Mouse (Mus musculus): ENCODE measurements around the gene Zfp983. TPM values are rescaled to one million over a fixed set of nuclear protein-coding genes. Genes with fewer than 3 reads are reported as not detected.
"Not testable (repeated sequence)": the region's sequence is repeated elsewhere in the genome, so short reads cannot be mapped to it uniquely, and the experiment has no call there.

Gene Zfp983
- 4.8 and 4.9 TPM in 2 replicates for polyA plus RNA-seq (2014; fragmentation: Nextera tagmentation; extraction: Ambion mirVana)

DNA sequence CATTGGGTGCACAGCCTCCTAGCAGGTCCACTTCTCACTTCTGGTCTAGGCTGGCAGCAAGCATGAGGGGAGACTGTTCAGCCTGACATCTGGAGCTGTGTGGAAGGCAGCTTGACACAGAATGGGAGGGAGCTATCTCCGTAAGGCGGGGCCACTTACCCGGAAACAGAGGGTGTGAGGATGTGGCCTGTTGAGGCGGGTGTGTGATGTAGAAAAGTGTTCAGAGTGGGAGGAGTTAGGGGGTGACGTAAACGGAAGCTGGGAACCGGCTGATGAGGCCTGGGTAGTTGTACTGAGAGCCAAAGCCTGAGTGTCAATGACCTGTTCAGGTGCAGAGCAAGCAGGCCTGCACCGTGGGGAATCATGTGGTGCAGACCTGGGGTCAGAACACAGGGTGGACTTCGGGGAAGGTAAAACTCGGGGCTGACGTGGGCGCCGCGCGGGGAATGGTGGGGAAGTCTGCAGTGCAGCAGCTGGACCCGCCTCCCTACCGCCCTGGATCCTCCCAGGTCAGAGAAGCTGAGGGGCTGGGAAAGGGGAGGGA, at the start of gene Zfp983:
Gene Zfp983 (plus strand): TSS at position 261 of the 544 bp plus-strand sequence.
- H3K36me3 ChIP-seq (ENCODE audit: control insufficient read depth, insufficient read depth, low read length); H3K27me3 ChIP-seq (ENCODE audit: control insufficient read depth, insufficient read depth, low read length); H3K9me3 ChIP-seq (ENCODE audit: control insufficient read depth, low read length); H3K4me1 ChIP-seq (ENCODE audit: control insufficient read depth, insufficient read depth, low read length); H3K27ac ChIP-seq (replicated peaks; ENCODE audit: low read depth, low read length); H3K9ac ChIP-seq (ENCODE audit: low read length): not testable (repeated sequence)
- Histone ChIP-seq H3K4me2 (ENCODE audit: low read depth, severe bottlenecking) (peak within 1 kb of the TSS; percentile 40), H3K4me3 (ENCODE audit: low read depth, low read length) (peak within 1 kb of the TSS; percentile 30)
- ATAC-seq (ENCODE audit: insufficient number of reproducible peaks, low FRiP score, low TSS enrichment, low read depth) (peak; percentile 99), DNase-seq (ENCODE audit: low spot score) (peak; percentile 80)
- WGBS = 1% methylated on average over 17 of the region's 17 CpGs

DNA sequence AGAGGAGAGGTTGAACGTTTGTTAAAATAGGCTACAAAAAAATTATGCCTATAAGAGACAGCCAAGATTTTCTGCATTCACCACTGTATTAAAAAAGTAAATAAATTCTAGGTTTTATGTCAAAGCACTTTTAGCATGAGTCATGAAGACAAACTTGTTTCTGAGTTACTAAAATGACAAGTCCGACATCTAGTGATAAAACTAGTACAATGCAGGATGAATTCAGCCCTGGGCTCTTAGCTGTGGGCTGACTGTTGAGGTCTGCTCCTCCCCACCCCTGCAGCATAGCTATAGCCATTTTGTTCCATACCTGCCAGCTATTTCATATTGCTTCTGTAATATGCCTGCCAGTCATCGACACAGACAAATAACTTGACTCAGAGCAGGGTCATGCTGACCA, 34.1 kb upstream of the Zfp983 start:
- H3K27me3 ChIP-seq (ENCODE audit: control insufficient read depth, insufficient read depth, low read length) = no peaks in the 10 kb centered on the region
- no peak for ATAC-seq (ENCODE audit: insufficient number of reproducible peaks, low FRiP score, low TSS enrichment, low read depth)
- H3K4me3 ChIP-seq (ENCODE audit: low read depth, low read length) = no peak overlapping the region
- no peak overlapping the region for H3K27ac ChIP-seq (replicated peaks; ENCODE audit: low read depth, low read length)
- no peaks in the 10 kb centered on the region for H3K36me3 ChIP-seq (ENCODE audit: control insufficient read depth, insufficient read depth, low read length)
- no peak overlapping the region for H3K4me2 ChIP-seq (ENCODE audit: low read depth, severe bottlenecking)
- H3K4me1 ChIP-seq (ENCODE audit: control insufficient read depth, insufficient read depth, low read length) = no peaks in the 10 kb centered on the region
- no peaks in the 10 kb centered on the region for H3K9me3 ChIP-seq (ENCODE audit: control insufficient read depth, low read length)
- no peak for DNase-seq (ENCODE audit: low spot score)
- WGBS = 85% methylated on average over 3 of the region's 3 CpGs
- H3K9ac ChIP-seq (ENCODE audit: low read length) = no peak overlapping the region

DNA sequence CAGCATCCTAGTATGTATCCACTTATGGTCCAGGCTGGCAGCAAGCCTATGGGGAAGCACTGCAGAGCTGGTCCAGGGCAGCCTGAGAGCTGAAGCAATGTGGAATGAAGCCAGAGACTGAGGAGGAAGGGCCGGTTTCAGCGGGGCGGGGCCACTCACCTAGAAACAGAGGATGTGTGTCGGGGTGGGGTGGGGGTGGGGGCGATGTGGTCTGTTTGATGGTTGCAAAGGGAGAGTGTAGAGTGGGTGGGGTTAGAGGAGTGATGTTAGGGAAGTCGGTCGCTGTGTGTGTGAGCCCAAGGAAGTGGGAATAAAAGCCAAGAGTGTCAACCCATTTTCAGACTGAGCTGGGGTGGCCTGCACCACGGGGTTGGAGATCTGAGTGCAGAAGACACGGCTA, 33.1 kb upstream of the Zfp983 start:
- H3K9me3 ChIP-seq (ENCODE audit: control insufficient read depth, low read length) = no peaks in the 10 kb centered on the region
- no peaks in the 10 kb centered on the region for H3K27me3 ChIP-seq (ENCODE audit: control insufficient read depth, insufficient read depth, low read length)
- H3K4me1 ChIP-seq (ENCODE audit: control insufficient read depth, insufficient read depth, low read length) = no peaks in the 10 kb centered on the region
- H3K4me3 ChIP-seq (ENCODE audit: low read depth, low read length) = no peak overlapping the region
- 7% methylated on average over 9 of the region's 9 CpGs for WGBS
- ATAC-seq (ENCODE audit: insufficient number of reproducible peaks, low FRiP score, low TSS enrichment, low read depth) = 0 out of 2 replicates have a peak, but pooled peaks have one; percentile 31
- H3K4me2 ChIP-seq (ENCODE audit: low read depth, severe bottlenecking) = peak overlapping the region; percentile 15; the same call in 1 of the 2 replicates
- H3K9ac ChIP-seq (ENCODE audit: low read length) = no peak overlapping the region
- no peak overlapping the region for H3K27ac ChIP-seq (replicated peaks; ENCODE audit: low read depth, low read length)
- DNase-seq (ENCODE audit: low spot score) = no peak
- no peaks in the 10 kb centered on the region for H3K36me3 ChIP-seq (ENCODE audit: control insufficient read depth, insufficient read depth, low read length)

DNA sequence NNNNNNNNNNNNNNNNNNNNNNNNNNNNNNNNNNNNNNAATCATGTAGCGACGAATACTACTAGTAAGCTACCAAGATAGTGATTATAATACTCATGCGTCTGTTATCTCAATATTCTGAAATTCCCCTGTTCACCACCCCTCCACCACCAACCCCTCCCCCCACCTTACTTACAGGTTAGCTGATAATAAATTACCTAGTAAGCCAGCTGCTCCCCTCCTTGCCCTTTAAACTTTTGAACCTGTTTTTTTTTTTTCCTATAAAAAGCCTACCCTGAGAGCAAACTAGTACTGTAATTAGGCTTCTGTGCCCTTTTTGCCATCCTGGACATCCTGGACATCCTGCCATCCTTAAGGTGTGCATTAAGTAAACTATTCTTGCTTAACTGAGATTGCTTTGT, 26.8 kb upstream of the Zfp983 start:
- Histone ChIP-seq H3K27me3 (ENCODE audit: control insufficient read depth, insufficient read depth, low read length) (no peaks in the 10 kb centered on the region), H3K4me3 (ENCODE audit: low read depth, low read length) (no peak overlapping the region), H3K36me3 (ENCODE audit: control insufficient read depth, insufficient read depth, low read length) (no peaks in the 10 kb centered on the region), H3K4me2 (ENCODE audit: low read depth, severe bottlenecking) (no peak overlapping the region), H3K4me1 (ENCODE audit: control insufficient read depth, insufficient read depth, low read length) (no peaks in the 10 kb centered on the region), H3K9ac (ENCODE audit: low read length) (no peak overlapping the region), H3K9me3 (ENCODE audit: control insufficient read depth, low read length) (no peaks in the 10 kb centered on the region), H3K27ac (replicated peaks; ENCODE audit: low read depth, low read length) (no peak overlapping the region)
- no peak for DNase-seq (ENCODE audit: low spot score)
- no CpG with 5 or more reads among the region's 3 CpGs for WGBS
- ATAC-seq (ENCODE audit: insufficient number of reproducible peaks, low FRiP score, low TSS enrichment, low read depth) = no peak

DNA sequence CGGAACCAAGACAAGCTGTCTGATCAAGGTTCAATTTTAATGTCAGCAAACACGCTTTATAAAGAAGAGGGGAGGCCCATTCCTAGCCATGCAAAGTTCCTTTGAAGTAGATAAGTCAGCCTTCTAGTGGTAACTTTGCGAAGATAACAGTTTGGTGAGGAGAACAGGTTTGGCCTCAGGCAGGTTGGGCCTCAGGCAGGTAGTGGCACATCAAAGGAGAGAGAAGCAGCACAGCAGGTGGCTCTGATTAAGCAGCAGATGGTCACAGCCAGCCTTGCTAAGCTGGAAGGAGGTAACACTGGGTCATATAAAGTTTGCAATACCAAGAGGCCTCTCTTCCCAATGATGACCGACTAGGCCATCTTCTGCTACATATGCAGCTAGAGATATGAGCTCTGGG, 14.7 kb upstream of the Zfp983 start:
- H3K36me3 ChIP-seq (ENCODE audit: control insufficient read depth, insufficient read depth, low read length); H3K4me2 ChIP-seq (ENCODE audit: low read depth, severe bottlenecking); H3K27ac ChIP-seq (replicated peaks; ENCODE audit: low read depth, low read length); ATAC-seq (ENCODE audit: insufficient number of reproducible peaks, low FRiP score, low TSS enrichment, low read depth); H3K4me3 ChIP-seq (ENCODE audit: low read depth, low read length); DNase-seq (ENCODE audit: low spot score); H3K9me3 ChIP-seq (ENCODE audit: control insufficient read depth, low read length); H3K27me3 ChIP-seq (ENCODE audit: control insufficient read depth, insufficient read depth, low read length); H3K9ac ChIP-seq (ENCODE audit: low read length); H3K4me1 ChIP-seq (ENCODE audit: control insufficient read depth, insufficient read depth, low read length): not testable (repeated sequence)
- 46% methylated on average over 4 of the region's 4 CpGs for WGBS

DNA sequence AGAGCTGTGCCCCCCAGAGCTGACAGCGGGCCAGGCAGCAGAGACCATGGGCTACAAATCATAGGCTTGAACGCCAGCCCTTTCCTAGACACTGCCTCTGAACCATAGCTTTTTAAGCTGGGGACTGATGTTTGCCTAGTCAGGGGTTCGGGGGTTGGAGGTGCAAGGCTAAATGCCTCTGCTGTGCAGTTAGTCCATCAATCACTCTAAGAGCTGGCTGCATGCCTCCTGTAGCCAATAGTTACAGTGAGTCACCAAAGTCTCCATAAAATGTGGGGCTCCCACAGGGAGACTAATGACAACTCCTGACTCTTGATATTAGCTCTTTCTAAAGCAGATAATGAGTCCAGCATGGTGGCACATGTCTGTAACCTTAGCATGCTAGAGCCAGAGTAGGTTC, 1.6 kb upstream of the Zfp983 start:
- no peak overlapping the region for H3K9ac ChIP-seq (ENCODE audit: low read length)
- H3K36me3 ChIP-seq (ENCODE audit: control insufficient read depth, insufficient read depth, low read length) = no peaks in the 10 kb centered on the region
- no peak for DNase-seq (ENCODE audit: low spot score)
- no peaks in the 10 kb centered on the region for H3K27me3 ChIP-seq (ENCODE audit: control insufficient read depth, insufficient read depth, low read length)
- WGBS = 40% methylated on average over 3 of the region's 3 CpGs
- no peaks in the 10 kb centered on the region for H3K9me3 ChIP-seq (ENCODE audit: control insufficient read depth, low read length)
- no peaks in the 10 kb centered on the region for H3K4me1 ChIP-seq (ENCODE audit: control insufficient read depth, insufficient read depth, low read length)
- ATAC-seq (ENCODE audit: insufficient number of reproducible peaks, low FRiP score, low TSS enrichment, low read depth) = no peak
- H3K27ac ChIP-seq (replicated peaks; ENCODE audit: low read depth, low read length) = no peak overlapping the region
- no peak overlapping the region for H3K4me2 ChIP-seq (ENCODE audit: low read depth, severe bottlenecking)
- H3K4me3 ChIP-seq (ENCODE audit: low read depth, low read length) = no peak overlapping the region

DNA sequence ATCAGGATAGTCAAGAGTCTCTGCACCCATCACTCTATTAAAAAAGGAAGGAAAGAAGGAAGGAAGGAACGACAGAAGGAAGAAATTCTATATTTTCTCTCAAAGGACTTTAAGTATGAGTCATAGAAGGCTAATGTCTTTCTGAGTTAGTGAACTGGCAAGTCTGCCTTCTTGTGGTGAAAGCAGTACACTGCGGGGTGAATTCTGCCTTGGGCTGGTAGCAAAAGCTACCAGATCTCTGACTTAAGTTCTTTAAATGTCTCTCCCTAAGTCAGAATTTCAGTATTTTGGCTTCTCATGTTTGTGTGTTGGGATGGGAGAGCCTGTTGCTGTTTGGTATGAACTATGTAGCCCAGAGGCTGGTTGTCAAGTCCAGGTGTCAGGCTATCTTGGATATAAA, 488 bp upstream of the Zfp983 start:
- 30% methylated on average over 2 of the region's 2 CpGs for WGBS
- Histone ChIP-seq H3K4me1 (ENCODE audit: control insufficient read depth, insufficient read depth, low read length) (no peaks in the 10 kb centered on the region), H3K9ac (ENCODE audit: low read length) (no peak overlapping the region; the same call in 1 of the 2 replicates), H3K9me3 (ENCODE audit: control insufficient read depth, low read length) (no peaks in the 10 kb centered on the region), H3K4me2 (ENCODE audit: low read depth, severe bottlenecking) (peak overlapping the region; percentile 40), H3K36me3 (ENCODE audit: control insufficient read depth, insufficient read depth, low read length) (no peaks in the 10 kb centered on the region), H3K27ac (replicated peaks; ENCODE audit: low read depth, low read length) (no peak overlapping the region; the same call in 1 of the 2 replicates), H3K27me3 (ENCODE audit: control insufficient read depth, insufficient read depth, low read length) (no peaks in the 10 kb centered on the region), H3K4me3 (ENCODE audit: low read depth, low read length) (peak overlapping the region; percentile 30; the same call in 1 of the 2 replicates)
- ATAC-seq (ENCODE audit: insufficient number of reproducible peaks, low FRiP score, low TSS enrichment, low read depth) = peak; percentile 8; the same call in 1 of the 2 replicates
- DNase-seq (ENCODE audit: low spot score) = peak; percentile 28

DNA sequence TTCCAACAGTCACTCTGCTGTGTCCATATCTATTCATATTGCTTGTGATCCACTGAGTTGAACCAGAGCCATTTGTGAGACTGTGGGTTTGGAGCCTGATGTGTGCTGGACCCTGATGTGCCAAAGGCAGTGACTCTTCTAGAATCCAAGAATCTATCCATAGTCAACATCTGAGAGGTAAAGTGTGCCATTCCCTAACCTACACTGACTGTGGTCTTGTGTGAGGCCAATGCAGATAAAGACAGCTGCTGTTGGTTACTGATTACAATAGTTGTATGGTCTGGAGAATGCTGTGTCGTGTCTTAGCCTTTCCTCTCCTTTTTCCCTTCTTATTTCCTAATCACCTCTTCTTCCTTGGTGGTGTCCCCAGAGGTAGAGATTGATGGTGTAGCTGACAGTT, 28.4 kb downstream of the Zfp983 start:
- H3K4me2 ChIP-seq (ENCODE audit: low read depth, severe bottlenecking); DNase-seq (ENCODE audit: low spot score); ATAC-seq (ENCODE audit: insufficient number of reproducible peaks, low FRiP score, low TSS enrichment, low read depth); H3K27me3 ChIP-seq (ENCODE audit: control insufficient read depth, insufficient read depth, low read length); H3K4me3 ChIP-seq (ENCODE audit: low read depth, low read length); H3K27ac ChIP-seq (replicated peaks; ENCODE audit: low read depth, low read length); H3K36me3 ChIP-seq (ENCODE audit: control insufficient read depth, insufficient read depth, low read length); H3K4me1 ChIP-seq (ENCODE audit: control insufficient read depth, insufficient read depth, low read length); H3K9ac ChIP-seq (ENCODE audit: low read length); H3K9me3 ChIP-seq (ENCODE audit: control insufficient read depth, low read length): not testable (repeated sequence)
- 20% methylated on average over 1 of the region's 1 CpGs for WGBS

Measured in limb, embryonic 11.5 days (tissue).